Mouse (Mus musculus): Measurements from ENCODE around the gene Gm42957. TPM values are rescaled to one million over a fixed set of nuclear protein-coding genes. Genes with fewer than 3 reads are reported as not detected.

Gene Gm42957
- total and polyA plus RNA-seq, 3 experiments = 0.08 to 0.11 TPM; not detected in 1

DNA sequence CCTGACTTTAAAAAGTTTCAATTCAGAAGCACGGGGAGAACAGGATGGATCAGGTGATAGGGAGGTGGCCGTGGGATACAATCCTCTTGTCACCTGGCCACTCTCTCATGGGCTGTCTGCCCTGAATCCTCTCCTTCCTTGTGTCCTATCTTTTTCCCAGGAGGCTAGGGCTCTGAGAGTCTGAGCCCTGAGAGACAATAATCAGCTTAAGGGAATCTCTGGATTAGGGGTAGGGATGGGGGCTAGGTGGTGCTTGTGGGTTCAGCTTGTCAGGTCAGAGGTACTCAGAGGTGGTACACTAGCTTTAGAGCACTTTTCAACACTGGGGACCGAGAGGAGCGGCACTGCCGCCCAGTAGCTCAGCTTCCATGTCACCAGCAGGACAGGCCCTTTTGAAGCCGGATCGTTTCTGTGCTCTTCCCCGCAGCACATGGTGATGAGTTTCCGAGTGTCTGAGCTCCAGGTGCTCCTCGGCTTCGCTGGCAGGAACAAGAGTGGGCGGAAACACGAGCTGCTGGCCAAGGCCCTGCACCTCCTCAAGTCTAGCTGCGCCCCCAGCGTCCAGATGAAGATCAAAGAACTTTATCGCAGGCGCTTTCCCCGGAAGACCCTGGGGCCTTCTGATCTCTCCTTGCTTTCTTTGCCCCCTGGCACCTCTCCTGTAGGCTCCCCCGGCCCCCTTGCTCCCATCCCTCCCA, 63.9 kb downstream of the Gm42957 start:
- H3K27me3 ChIP-seq (replicated peaks) = no peaks in the 10 kb centered on the region
- peaks cover 4% of the 10 kb centered on the region for H3K79me2 ChIP-seq (replicated peaks; ENCODE audit: control insufficient read depth, extremely low read depth, insufficient read depth, poor library complexity, severe bottlenecking)
- dilution Hi-C loops (cut with MboI; ENCODE audit: extremely low pct_ligation_motif_present, extremely low pct_unique_long_range_greater_than_20kb, low sequenced_read_pairs) (no loop called here), in situ Hi-C loops (cut with MboI; ENCODE audit: low pct_ligation_motif_present, low pct_unique_long_range_greater_than_20kb, low sequenced_read_pairs) (no loop called here)
- H3K9ac ChIP-seq (ENCODE audit: insufficient read depth, low read depth) = no peak overlapping the region
- no peak overlapping the region for H3K4me2 ChIP-seq (ENCODE audit: insufficient read depth, low read depth, poor library complexity, severe bottlenecking)
- H3K4me1 ChIP-seq (ENCODE audit: control insufficient read depth in 1 of 2, insufficient read depth in 2 of 2) = peaks cover 0 to 23% of the 10 kb centered on the region in 2 experiments; a peak in 2 of 4 replicates
- no peak overlapping the region for H3K4me3 ChIP-seq (replicated peaks in 1 of 3; ENCODE audit: low read depth in 2 of 3, low read length in 2 of 3, poor library complexity in 1 of 3)
- no peak for TF ChIP-seq MAZ (IDR thresholded peaks at IDR 0.05; ENCODE audit: low read depth, low read length)
- no peak for TF ChIP-seq GABPA (IDR thresholded peaks at IDR 0.05; ENCODE audit: insufficient replicate concordance, low read depth, low read length)
- TF ChIP-seq MEF2A (IDR thresholded peaks at IDR 0.05; ENCODE audit: borderline replicate concordance, low read depth, low read length) = no peak
- no peak for TF ChIP-seq TCF12 (IDR thresholded peaks at IDR 0.05; ENCODE audit: low read depth, low read length)
- TF ChIP-seq ELF1 (IDR thresholded peaks at IDR 0.05; ENCODE audit: low read depth, low read length) = no peak
- TF ChIP-seq TBP (conservative IDR thresholded peaks at IDR 0.05; ENCODE audit: low read depth, low read length) = no peak
- no peak for TF ChIP-seq CTCF (conservative IDR thresholded peaks at IDR 0.05 in 1 of 2, IDR thresholded peaks at IDR 0.05 in 1 of 2; ENCODE audit: low read depth in 2 of 2, low read length in 2 of 2)
- no peak for TF ChIP-seq ZKSCAN1 (IDR thresholded peaks at IDR 0.05; ENCODE audit: borderline replicate concordance, low read depth, low read length)
- TF ChIP-seq HCFC1 (IDR thresholded peaks at IDR 0.05; ENCODE audit: low read depth, low read length) = no peak
- no peak for TF ChIP-seq NELFE (IDR thresholded peaks at IDR 0.05; ENCODE audit: low read depth, low read length)
- no peak for TF ChIP-seq UBTF (IDR thresholded peaks at IDR 0.05; ENCODE audit: low read depth, low read length)
- no peak for TF ChIP-seq SIN3A (IDR thresholded peaks at IDR 0.05; ENCODE audit: low read length)
- TF ChIP-seq POLR2AphosphoS2 (IDR thresholded peaks at IDR 0.05; ENCODE audit: low read depth, low read length) = no peak
- no peak for TF ChIP-seq RAD21 (IDR thresholded peaks at IDR 0.05; ENCODE audit: low read depth, low read length)
- TF ChIP-seq JUND (conservative IDR thresholded peaks at IDR 0.05; ENCODE audit: low read depth, low read length) = no peak
- TF ChIP-seq IRF4 (IDR thresholded peaks at IDR 0.05; ENCODE audit: low read depth, low read length) = no peak
- TF ChIP-seq POLR2A (IDR thresholded peaks at IDR 0.05; ENCODE audit: low read depth, low read length) = no peak
- TF ChIP-seq ZNF384 (IDR thresholded peaks at IDR 0.05; ENCODE audit: low read depth, low read length) = no peak
- TF ChIP-seq PAX5 (IDR thresholded peaks at IDR 0.05; ENCODE audit: low read length) = no peak
- no peak for TF ChIP-seq E2F4 (IDR thresholded peaks at IDR 0.05; ENCODE audit: insufficient replicate concordance, low read depth, low read length)
- H3K27ac ChIP-seq (ENCODE audit: insufficient read depth, low read depth) = no peak overlapping the region
- peaks cover 12% of the 10 kb centered on the region for H3K9me3 ChIP-seq (replicated peaks; ENCODE audit: low read length)
- peaks cover 35 to 51% of the 10 kb centered on the region in 2 experiments for H3K36me3 ChIP-seq (replicated peaks in 1 of 2; ENCODE audit: control insufficient read depth in 1 of 2, insufficient read depth in 1 of 2, low read length in 1 of 2)
- DNase-seq (ENCODE audit: extremely low read depth) = no peak

DNA sequence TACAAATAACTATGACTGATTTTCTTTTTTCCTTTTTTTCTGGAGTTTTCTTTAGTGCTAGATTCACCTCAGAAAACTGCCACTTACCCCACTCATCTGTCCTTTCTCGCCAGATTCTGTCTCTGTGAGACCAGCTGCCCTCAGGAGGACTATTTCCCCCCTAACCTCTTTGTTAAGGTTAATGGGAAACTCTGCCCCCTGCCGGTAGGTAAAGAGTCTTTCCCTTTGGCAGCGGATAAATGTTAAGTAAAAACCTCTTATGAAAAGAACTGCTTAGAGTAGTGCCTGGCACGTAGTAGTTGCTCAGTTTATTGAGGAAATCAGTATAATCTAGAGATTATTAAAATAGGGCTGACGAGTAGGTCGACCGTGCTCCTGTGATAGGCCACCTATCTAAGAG, 65.1 kb downstream of the Gm42957 start:
- Histone ChIP-seq H3K4me3 (replicated peaks in 1 of 3; ENCODE audit: low read depth in 2 of 3, low read length in 2 of 3, poor library complexity in 1 of 3) (no peak overlapping the region), H3K79me2 (replicated peaks; ENCODE audit: control insufficient read depth, extremely low read depth, insufficient read depth, poor library complexity, severe bottlenecking) (peaks cover 4% of the 10 kb centered on the region), H3K4me2 (ENCODE audit: insufficient read depth, low read depth, poor library complexity, severe bottlenecking) (no peak overlapping the region), H3K9me3 (replicated peaks; ENCODE audit: low read length) (peaks cover 12% of the 10 kb centered on the region), H3K27ac (ENCODE audit: insufficient read depth, low read depth) (no peak overlapping the region), H3K4me1 (ENCODE audit: control insufficient read depth in 1 of 2, insufficient read depth in 2 of 2) (peaks cover 0 to 16% of the 10 kb centered on the region in 2 experiments; a peak in 2 of 4 replicates), H3K27me3 (replicated peaks) (no peaks in the 10 kb centered on the region), H3K9ac (ENCODE audit: insufficient read depth, low read depth) (no peak overlapping the region), H3K36me3 (replicated peaks in 1 of 2; ENCODE audit: control insufficient read depth in 1 of 2, insufficient read depth in 1 of 2, low read length in 1 of 2) (peaks cover 46 to 63% of the 10 kb centered on the region in 2 experiments)
- no peak for TF ChIP-seq ZKSCAN1 (IDR thresholded peaks at IDR 0.05; ENCODE audit: borderline replicate concordance, low read depth, low read length)
- TF ChIP-seq CHD2 (IDR thresholded peaks at IDR 0.05; ENCODE audit: low read length) = no peak
- TF ChIP-seq CTCF (conservative IDR thresholded peaks at IDR 0.05 in 1 of 2, IDR thresholded peaks at IDR 0.05 in 1 of 2; ENCODE audit: low read depth in 2 of 2, low read length in 2 of 2) = peak; percentile 48 to 86; a peak in 2 of 4 replicates
- TF ChIP-seq SMC3 (IDR thresholded peaks at IDR 0.05; ENCODE audit: low read depth, low read length) = peak; percentile 81
- TF ChIP-seq RAD21 (IDR thresholded peaks at IDR 0.05; ENCODE audit: low read depth, low read length) = peak; percentile 65
- dilution Hi-C loops (cut with MboI; ENCODE audit: extremely low pct_ligation_motif_present, extremely low pct_unique_long_range_greater_than_20kb, low sequenced_read_pairs) = no loop called here
- DNase-seq (ENCODE audit: extremely low read depth) = peak; percentile 68
- in situ Hi-C loops (cut with MboI; ENCODE audit: low pct_ligation_motif_present, low pct_unique_long_range_greater_than_20kb, low sequenced_read_pairs) = loop anchor here (5.0 kb wide), 1 partner anchor 158 kb away; no protein-coding TSS in a partner anchor
